Comparison of ENCODE assay signal across 17 mouse cellular contexts in the genomic region with DNA sequence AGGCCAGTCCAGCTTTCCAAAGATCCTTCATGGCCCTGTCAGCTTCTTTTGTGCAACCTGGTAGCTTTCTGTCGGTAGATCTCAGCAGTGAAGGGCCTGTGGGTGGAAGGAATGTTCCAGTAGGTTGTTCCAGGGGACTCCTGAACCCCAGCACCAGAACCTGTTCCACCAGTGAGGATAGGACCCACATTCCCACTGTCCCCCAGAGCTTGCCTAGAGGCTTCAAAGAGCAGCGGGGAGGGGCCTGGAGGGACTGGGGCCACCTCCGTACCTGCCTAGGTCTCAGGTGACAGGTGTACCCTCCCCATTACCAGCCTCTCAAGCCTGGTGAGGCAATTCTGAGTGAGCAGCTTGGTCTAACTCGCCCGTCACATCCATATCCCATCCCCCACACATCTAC. TPM values are rescaled to one million over a fixed set of nuclear protein-coding genes. Genes with fewer than 3 reads are reported as not detected.
DNase-seq lines count a peak whose midpoint lies in the region; ATAC-seq lines count a peak whose summit lies in the region.
"Had no signal": no experiment of that assay in that cellular context is flagged by ENCODE, and none has a peak within 500 bp of the region (broad histone marks: within the 10 kb centered on the region; RNA-seq: fewer than 3 reads in every experiment).

No protein-coding gene starts in this region.

- 73% methylated on average over 5 of the region's 5 CpGs for WGBS in heart, embryonic 11.5 days (ENCODE audit: insufficient replicate concordance)
- 47% methylated on average over 5 of the region's 5 CpGs for WGBS in lung, embryonic 15.5 days
- WGBS in embryonic facial prominence, embryonic 15.5 days = 56% methylated on average over 5 of the region's 5 CpGs
- WGBS in limb, embryonic 10.5 days = 89% methylated on average over 5 of the region's 5 CpGs

- no peak for ATAC-seq in heart, embryonic 11.5 days (replicated peaks; ENCODE audit: insufficient number of reproducible peaks, low FRiP score, low TSS enrichment)
- ATAC-seq in lung, embryonic 15.5 days (ENCODE audit: borderline replicate concordance, extremely low read depth, low FRiP score, low TSS enrichment) = 0 out of 2 replicates have a peak, but pooled peaks have one; percentile 8
- peak; percentile 9; the same call in 1 of the 2 replicates for ATAC-seq in embryonic facial prominence, embryonic 15.5 days (ENCODE audit: insufficient number of reproducible peaks, low FRiP score, low TSS enrichment, low read depth)
- ATAC-seq: CD4-positive, CD25-positive, alpha-beta regulatory T cell, adult 4 months; forebrain, embryonic 15.5 days; intestine, embryonic 16.5 days had no signal

- no peak for DNase-seq in heart, postnatal 4 days
- DNase-seq in lung, postnatal 36 days = no peak
- DNase-seq in limb, embryonic 10.5 days (ENCODE audit: low spot score) = no peak
- DNase-seq: adrenal gland, adult 8-10 months; adrenal gland, postnatal 36 days; cerebellum, adult 2 months; cerebellum, postnatal 10 days; gastrocnemius, postnatal 36 days; heart, adult 11 months had no signal

- no peaks in the 10 kb centered on the region for H3K36me3 ChIP-seq in heart, embryonic 11.5 days (ENCODE audit: control insufficient read depth, insufficient read depth, low read length)
- H3K36me3 ChIP-seq in lung, embryonic 15.5 days = no peaks in the 10 kb centered on the region
- H3K36me3 ChIP-seq in embryonic facial prominence, embryonic 15.5 days = no peaks in the 10 kb centered on the region
- no peaks in the 10 kb centered on the region for H3K36me3 ChIP-seq in limb, embryonic 10.5 days
- H3K36me3 ChIP-seq: forebrain, embryonic 15.5 days; G1E; hindbrain, embryonic 15.5 days had no signal

- H3K4me1 ChIP-seq in heart, embryonic 11.5 days (ENCODE audit: control insufficient read depth, insufficient read depth, low read length) = peaks cover 15% of the 10 kb centered on the region
- H3K4me1 ChIP-seq in lung, embryonic 15.5 days = peaks cover 17% of the 10 kb centered on the region
- H3K4me1 ChIP-seq in embryonic facial prominence, embryonic 15.5 days = 0 out of 2 replicates have a peak, but pooled peaks cover 3% of the 10 kb centered on the region
- peaks cover 43% of the 10 kb centered on the region for H3K4me1 ChIP-seq in limb, embryonic 10.5 days
- H3K4me1 ChIP-seq: forebrain, embryonic 15.5 days had no signal

- peak overlapping the region; percentile 46; the same call in 1 of the 2 replicates for H3K27ac ChIP-seq in heart, embryonic 11.5 days (ENCODE audit: low read depth, low read length)
- H3K27ac ChIP-seq in lung, embryonic 15.5 days = no peak overlapping the region
- no peak overlapping the region for H3K27ac ChIP-seq in embryonic facial prominence, embryonic 15.5 days (replicated peaks)
- H3K27ac ChIP-seq in limb, embryonic 10.5 days = peak overlapping the region; percentile 30; the same call in 1 of the 2 replicates
- H3K27ac ChIP-seq: forebrain, embryonic 15.5 days; hindbrain, embryonic 15.5 days had no signal

- no peak overlapping the region for H3K4me3 ChIP-seq in heart, embryonic 11.5 days (ENCODE audit: low read depth, low read length)
- H3K4me3 ChIP-seq in lung, embryonic 15.5 days = no peak overlapping the region
- H3K4me3 ChIP-seq in embryonic facial prominence, embryonic 15.5 days (replicated peaks) = no peak overlapping the region
- H3K4me3 ChIP-seq in limb, embryonic 10.5 days = no peak overlapping the region
- H3K4me3 ChIP-seq: forebrain, embryonic 15.5 days; hindbrain, embryonic 15.5 days had no signal

- H3K9me3 ChIP-seq in heart, embryonic 11.5 days (replicated peaks; ENCODE audit: control insufficient read depth, low read length) = no peaks in the 10 kb centered on the region
- no peaks in the 10 kb centered on the region for H3K9me3 ChIP-seq in lung, embryonic 15.5 days
- H3K9me3 ChIP-seq in embryonic facial prominence, embryonic 15.5 days (replicated peaks) = no peaks in the 10 kb centered on the region
- H3K9me3 ChIP-seq in limb, embryonic 10.5 days (replicated peaks) = no peaks in the 10 kb centered on the region
- H3K9me3 ChIP-seq: forebrain, embryonic 15.5 days; G1E; hindbrain, embryonic 15.5 days had no signal

- no peaks in the 10 kb centered on the region for H3K27me3 ChIP-seq in heart, embryonic 11.5 days (ENCODE audit: control insufficient read depth, insufficient read depth, low read length)
- no peaks in the 10 kb centered on the region for H3K27me3 ChIP-seq in lung, embryonic 15.5 days
- H3K27me3 ChIP-seq in embryonic facial prominence, embryonic 15.5 days = 0 out of 2 replicates have a peak, but pooled peaks cover 3% of the 10 kb centered on the region
- peaks cover 8% of the 10 kb centered on the region; the same call in 1 of the 2 replicates for H3K27me3 ChIP-seq in limb, embryonic 10.5 days (ENCODE audit: low read depth, poor library complexity, severe bottlenecking)
- H3K27me3 ChIP-seq: forebrain, embryonic 15.5 days; hindbrain, embryonic 15.5 days had no signal

- H3K9ac ChIP-seq in heart, embryonic 11.5 days (ENCODE audit: low read depth, low read length) = no peak overlapping the region
- no peak overlapping the region for H3K9ac ChIP-seq in lung, embryonic 15.5 days
- no peak overlapping the region for H3K9ac ChIP-seq in embryonic facial prominence, embryonic 15.5 days
- H3K9ac ChIP-seq: forebrain, embryonic 15.5 days; hindbrain, embryonic 15.5 days had no signal

- H3K4me2 ChIP-seq in heart, embryonic 11.5 days = no peak overlapping the region
- no peak overlapping the region for H3K4me2 ChIP-seq in lung, embryonic 15.5 days
- H3K4me2 ChIP-seq in embryonic facial prominence, embryonic 15.5 days (replicated peaks) = no peak overlapping the region
- H3K4me2 ChIP-seq: forebrain, embryonic 15.5 days; hindbrain, embryonic 15.5 days had no signal

RNA-seq across cellular contexts. Expression of gene Rasd1, which starts 6.0 kb away (rescaled TPM):
- polyA plus RNA-seq in heart, embryonic 11.5 days (2014; fragmentation: Nextera tagmentation; extraction: Ambion mirVana) = 12.0 and 13.9 TPM in 2 replicates
- 1 to 10 TPM; 4.0 to 4.4 TPM for total RNA-seq in heart, postnatal 4 days (2021)
- polyA plus RNA-seq in lung, embryonic 15.5 days (2015; fragmentation: Nextera tagmentation; extraction: Ambion mirVana) = 2.5 and 3.3 TPM in 2 replicates
- polyA plus RNA-seq in embryonic facial prominence, embryonic 15.5 days (2015; fragmentation: Nextera tagmentation; extraction: Ambion mirVana) = 3.1 and 3.4 TPM in 2 replicates
- 1.0 and 1.1 TPM in 2 replicates for polyA plus RNA-seq in limb, embryonic 10.5 days (2016; fragmentation: Nextera tagmentation; extraction: Ambion mirVana)
- polyA plus RNA-seq: G1E had no signal

RNA-seq across cellular contexts. Expression of gene Med9, which starts 22.8 kb away (rescaled TPM):
- polyA plus RNA-seq in heart, embryonic 11.5 days (2014; fragmentation: Nextera tagmentation; extraction: Ambion mirVana) = 49.1 and 51.2 TPM in 2 replicates
- total RNA-seq in heart, postnatal 4 days (2021) = 10 to 100 TPM; 27.5 to 30.2 TPM
- polyA plus RNA-seq in lung, embryonic 15.5 days (2015; fragmentation: Nextera tagmentation; extraction: Ambion mirVana) = 49.9 and 51.9 TPM in 2 replicates
- polyA plus RNA-seq in embryonic facial prominence, embryonic 15.5 days (2015; fragmentation: Nextera tagmentation; extraction: Ambion mirVana) = 37.6 and 39.4 TPM in 2 replicates
- polyA plus RNA-seq in limb, embryonic 10.5 days (2016; fragmentation: Nextera tagmentation; extraction: Ambion mirVana) = 50.1 and 55.7 TPM in 2 replicates

Comparison
In these comparisons a context has a peak if more than half of its experiments do, and no peak if none do; other contexts are left out.
1. H3K27ac ChIP-seq: peak in heart, embryonic 11.5 days (single experiment) and limb, embryonic 10.5 days (single experiment); none in lung, embryonic 15.5 days (single experiment) and embryonic facial prominence, embryonic 15.5 days (single experiment).